Mouse (Mus musculus) midbrain, embryonic 10.5 days (tissue): ENCODE data around the gene Srpr. TPM values are rescaled to one million over a fixed set of nuclear protein-coding genes. Genes with fewer than 3 reads are reported as not detected.

ENCODE experiments used
- DNase-seq: peaks from one replicate; pipeline ENCODE4 v3.0.0-alpha.2; 2017; ENCODE audit warnings: low spot score
- H3K27ac ChIP-seq: fragments of 300-500 bp; sonication (generic); replicated peaks from 2 replicates; pipeline ENCODE4 v1.5.1; 2016; ENCODE audit warnings: mild to moderate bottlenecking
- H3K27me3 ChIP-seq: fragments of 300-500 bp; sonication (generic); 2 replicates; pipeline ENCODE4 v1.6.1; 2016; ENCODE audit warnings: low read depth, mild to moderate bottlenecking; ENCODE audit not compliant: poor library complexity, severe bottlenecking
- H3K36me3 ChIP-seq: fragments of 300-500 bp; sonication (generic); 2 replicates; pipeline ENCODE4 v1.6.1; 2016; ENCODE audit warnings: mild to moderate bottlenecking, moderate library complexity
- H3K4me1 ChIP-seq: fragments of 300-500 bp; sonication (generic); 2 replicates; pipeline ENCODE4 v1.6.1; 2016
- H3K4me3 ChIP-seq: fragments of 300-500 bp; sonication (generic); 2 replicates; pipeline ENCODE4 v1.5.1; 2016; ENCODE audit warnings: mild to moderate bottlenecking, moderate library complexity
- H3K9me3 ChIP-seq: fragments of 300-500 bp; sonication (generic); replicated peaks from 2 replicates; pipeline ENCODE4 v1.6.1; 2016; ENCODE audit warnings: mild to moderate bottlenecking
- WGBS: fragments of 180-500 bp; shearing (Covaris S2); methylation state at CpG from one replicate; pipeline ENCODE4 v1.1.7; 2016; 5-methylcytosine and 5-hydroxymethylcytosine counted together
- polyA plus RNA-seq: library from polyadenylated mRNA; unstranded; fragments of >200 nt; fragmentation: Nextera tagmentation; extraction: Ambion mirVana; gene quantifications from 2 replicates; pipeline ENCODE4 v1.2.1, GENCODE M21; 2016

Gene Srpr
- polyA plus RNA-seq, 1 experiment from 2014 or later = 85.5 TPM

GRCm38 (mm10) chr9:35238915-35239571, 39.1 kb downstream of the Srpr start:
- WGBS = 77% methylated on average over 6 of the region's 6 CpGs
- Histone ChIP-seq H3K4me3 (no peak overlapping the region), H3K27me3 (no peaks in the 10 kb centered on the region), H3K27ac (no peak overlapping the region), H3K36me3 (peaks cover 23% of the 10 kb centered on the region), H3K4me1 (no peaks in the 10 kb centered on the region), H3K9me3 (no peaks in the 10 kb centered on the region)
- DNase-seq = no peak

- no peak overlapping the region for H3K27ac ChIP-seq
- H3K4me1 ChIP-seq = no peaks in the 10 kb centered on the region
- DNase-seq = no peak
- no peaks in the 10 kb centered on the region for H3K9me3 ChIP-seq
- 79% methylated on average over 1 of the region's 1 CpGs for WGBS
- no peak overlapping the region for H3K4me3 ChIP-seq
- peaks cover 16% of the 10 kb centered on the region for H3K36me3 ChIP-seq
- H3K27me3 ChIP-seq = no peaks in the 10 kb centered on the region
Observed at GRCm38 (mm10) chr9:35239734-35240133, 39.8 kb downstream of the Srpr start.

- H3K4me1 ChIP-seq = no peaks in the 10 kb centered on the region
- no peak for DNase-seq
- 95% methylated on average over 2 of the region's 2 CpGs for WGBS
Observed at GRCm38 (mm10) chr9:35247405-35247804, 47.4 kb downstream of the Srpr start.

GRCm38 (mm10) chr9:35249476-35249875, 49.5 kb downstream of the Srpr start:
- H3K9me3 ChIP-seq = no peaks in the 10 kb centered on the region
- no peaks in the 10 kb centered on the region for H3K4me1 ChIP-seq
- peaks cover 5% of the 10 kb centered on the region for H3K36me3 ChIP-seq
- DNase-seq = no peak
- H3K27me3 ChIP-seq = no peaks in the 10 kb centered on the region
- no peak overlapping the region for H3K4me3 ChIP-seq
- H3K27ac ChIP-seq = no peak overlapping the region

More at GRCm38 (mm10) chr9:35247405-35247804, 47.4 kb downstream of the Srpr start:
- Histone ChIP-seq H3K9me3 (no peaks in the 10 kb centered on the region), H3K4me3 (no peak overlapping the region), H3K36me3 (peaks cover 5% of the 10 kb centered on the region; the same call in 1 of the 2 replicates), H3K27me3 (no peaks in the 10 kb centered on the region), H3K27ac (no peak overlapping the region)

GRCm38 (mm10) chr9:35257365-35257764, 57.4 kb downstream of the Srpr start:
- H3K27me3 ChIP-seq = no peaks in the 10 kb centered on the region
- DNase-seq = no peak
- H3K4me3 ChIP-seq = no peak overlapping the region
- no peak overlapping the region for H3K27ac ChIP-seq
- peaks cover 25% of the 10 kb centered on the region for H3K36me3 ChIP-seq
- H3K9me3 ChIP-seq = no peaks in the 10 kb centered on the region
- WGBS = 91% methylated on average over 7 of the region's 7 CpGs
- H3K4me1 ChIP-seq = no peaks in the 10 kb centered on the region

GRCm38 (mm10) chr9:35262418-35262817, 62.4 kb downstream of the Srpr start:
- DNase-seq = no peak
- Histone ChIP-seq H3K27ac (no peak overlapping the region), H3K36me3 (peaks cover 25% of the 10 kb centered on the region), H3K4me3 (no peak overlapping the region), H3K9me3 (no peaks in the 10 kb centered on the region), H3K4me1 (peaks cover 14% of the 10 kb centered on the region), H3K27me3 (no peaks in the 10 kb centered on the region)
- WGBS = 87% methylated on average over 4 of the region's 4 CpGs

- peaks cover 20% of the 10 kb centered on the region for H3K36me3 ChIP-seq
- H3K9me3 ChIP-seq = no peaks in the 10 kb centered on the region
- H3K4me1 ChIP-seq = peaks cover 18% of the 10 kb centered on the region
- H3K4me3 ChIP-seq = no peak overlapping the region
- H3K27ac ChIP-seq = no peak overlapping the region
- WGBS = 91% methylated on average over 2 of the region's 2 CpGs
- DNase-seq = no peak
- no peaks in the 10 kb centered on the region for H3K27me3 ChIP-seq
Observed at GRCm38 (mm10) chr9:35263431-35263830, 63.5 kb downstream of the Srpr start.

GRCm38 (mm10) chr9:35264509-35264908, 64.5 kb downstream of the Srpr start:
- peaks cover 15% of the 10 kb centered on the region for H3K36me3 ChIP-seq
- H3K9me3 ChIP-seq = no peaks in the 10 kb centered on the region
- no peak overlapping the region for H3K27ac ChIP-seq
- 95% methylated on average over 3 of the region's 3 CpGs for WGBS
- peaks cover 23% of the 10 kb centered on the region for H3K4me1 ChIP-seq
- no peaks in the 10 kb centered on the region for H3K27me3 ChIP-seq
- DNase-seq = no peak
- H3K4me3 ChIP-seq = no peak overlapping the region

- Histone ChIP-seq H3K4me3 (peak within 1 kb of the TSS; percentile 77), H3K9me3 (no peaks in the 10 kb centered on the region), H3K4me1 (peaks cover 23% of the 10 kb centered on the region), H3K27me3 (no peaks in the 10 kb centered on the region), H3K27ac (peak within 1 kb of the TSS; percentile 89), H3K36me3 (peaks cover 26% of the 10 kb centered on the region)
- DNase-seq = peak; percentile 93
- under 1% methylated on average over 62 of the region's 62 CpGs for WGBS
Observed at GRCm38 (mm10) chr9:35267146-35267975, 67.4 kb downstream of the Srpr start, which contains the start of the genes Fam118b and Rpusd4. Gene Fam118b (minus strand): TSS chr9:35267805. Gene Rpusd4 (plus strand): TSS chr9:35267865.

GRCm38 (mm10) chr9:35267976-35268715, 68.2 kb downstream of the Srpr start:
- DNase-seq = peak; percentile 24
- peak overlapping the region; percentile 77 for H3K4me3 ChIP-seq
- H3K4me1 ChIP-seq = peaks cover 23% of the 10 kb centered on the region
- H3K27ac ChIP-seq = peak overlapping the region; percentile 89
- peaks cover 32% of the 10 kb centered on the region for H3K36me3 ChIP-seq
- H3K9me3 ChIP-seq = no peaks in the 10 kb centered on the region
- no peaks in the 10 kb centered on the region for H3K27me3 ChIP-seq
- WGBS = 2% methylated on average over 21 of the region's 21 CpGs

- DNase-seq = no peak
- H3K4me3 ChIP-seq = no peak overlapping the region
- H3K27ac ChIP-seq = no peak overlapping the region
- 89% methylated on average over 3 of the region's 3 CpGs for WGBS
- peaks cover 56% of the 10 kb centered on the region for H3K36me3 ChIP-seq
- peaks cover 4% of the 10 kb centered on the region for H3K4me1 ChIP-seq
- H3K9me3 ChIP-seq = no peaks in the 10 kb centered on the region
- peaks cover 3% of the 10 kb centered on the region; the same call in 1 of the 2 replicates for H3K27me3 ChIP-seq
Observed at GRCm38 (mm10) chr9:35277855-35278365, 77.9 kb downstream of the Srpr start.

- H3K4me3 ChIP-seq = no peak overlapping the region
- H3K27me3 ChIP-seq = peaks cover 8% of the 10 kb centered on the region
- peaks cover 50% of the 10 kb centered on the region for H3K36me3 ChIP-seq
- H3K27ac ChIP-seq = no peak overlapping the region
- no peaks in the 10 kb centered on the region for H3K9me3 ChIP-seq
- peaks cover 10% of the 10 kb centered on the region for H3K4me1 ChIP-seq
- DNase-seq = no peak
- WGBS = 85% methylated on average over 4 of the region's 4 CpGs
Observed at GRCm38 (mm10) chr9:35278451-35278850, 78.5 kb downstream of the Srpr start.
